Mouse (Mus musculus) stomach, postnatal 0 days (tissue): Measurements from ENCODE around the gene Rab11fip4.

ENCODE experiments used
- CTCF ChIP-seq: IDR thresholded peaks from 2 replicates; pipeline ENCODE4 v1.5.1; 2016; ENCODE audit warnings: antibody characterized with exemption, low read depth, mild to moderate bottlenecking, moderate library complexity
- EP300 ChIP-seq: optimal IDR thresholded peaks from 2 replicates; pipeline ENCODE3; 2016; ENCODE audit warnings: antibody characterized with exemption

DNA sequence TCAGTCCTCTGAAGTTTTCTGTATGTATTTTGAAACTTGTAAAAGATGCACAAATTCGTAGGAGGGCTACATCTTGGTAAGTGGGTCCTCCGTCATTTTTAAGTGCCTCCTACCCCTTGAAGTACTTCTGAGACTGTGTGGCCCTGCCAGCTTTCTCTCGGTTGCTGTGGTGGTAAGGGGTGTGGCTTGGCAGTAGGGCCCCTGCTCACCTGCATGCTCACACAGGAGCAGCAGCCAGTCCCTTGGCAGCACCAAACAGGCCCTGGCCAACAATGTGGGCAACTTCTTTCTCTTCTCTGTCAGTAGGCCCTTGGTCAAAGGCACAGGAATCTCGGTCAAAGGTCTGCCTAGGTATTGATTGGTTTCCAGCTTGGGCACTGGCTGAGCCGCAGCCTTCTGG, 82.1 kb downstream of the Rab11fip4 start:
- no peak for TF ChIP-seq CTCF
- TF ChIP-seq EP300, result no peak
